Mouse (Mus musculus) C2C12 (cell line): ENCODE data around the gene Zfp597.

Source experiments
- CEBPB ChIP-seq: IDR thresholded peaks from one replicate; pipeline ENCODE4 v1.6.1; 2011; ENCODE audit warnings: low read depth, mild to moderate bottlenecking, control low read depth, moderate library complexity
- CTCF ChIP-seq: IDR thresholded peaks from one replicate; pipeline ENCODE4 v1.5.1; 2011; ENCODE audit not compliant: control insufficient read depth, insufficient read depth, insufficient read length
- MAX ChIP-seq: IDR thresholded peaks from one replicate; pipeline ENCODE4 v1.6.1; 2011; ENCODE audit warnings: mild to moderate bottlenecking, control low read depth
- MYOD1 ChIP-seq: IDR thresholded peaks from one replicate; pipeline ENCODE4 v1.6.1; 2011; ENCODE audit warnings: low read depth; ENCODE audit not compliant: control insufficient read depth, insufficient read length
- USF1 ChIP-seq: IDR thresholded peaks from one replicate; pipeline ENCODE4 v1.6.1; 2011; ENCODE audit warnings: low read depth, mild to moderate bottlenecking, control low read depth, moderate library complexity

GRCm38 (mm10) chr16:3893739-3894138 is 9.4 kb upstream of the Zfp597 start:
- no peak for TF ChIP-seq USF1
- TF ChIP-seq MYOD1 = no peak
- TF ChIP-seq CTCF = no peak
- no peak for TF ChIP-seq MAX
- TF ChIP-seq CEBPB = no peak
